Mouse (Mus musculus): ENCODE measurements at regions not wholly inside any gene's neighbourhood (a gene's known extent, or its start where the extent isn't known, plus 50 kb on each side); places are given as distances from the start of the nearest gene placed in this dataset.

DNA sequence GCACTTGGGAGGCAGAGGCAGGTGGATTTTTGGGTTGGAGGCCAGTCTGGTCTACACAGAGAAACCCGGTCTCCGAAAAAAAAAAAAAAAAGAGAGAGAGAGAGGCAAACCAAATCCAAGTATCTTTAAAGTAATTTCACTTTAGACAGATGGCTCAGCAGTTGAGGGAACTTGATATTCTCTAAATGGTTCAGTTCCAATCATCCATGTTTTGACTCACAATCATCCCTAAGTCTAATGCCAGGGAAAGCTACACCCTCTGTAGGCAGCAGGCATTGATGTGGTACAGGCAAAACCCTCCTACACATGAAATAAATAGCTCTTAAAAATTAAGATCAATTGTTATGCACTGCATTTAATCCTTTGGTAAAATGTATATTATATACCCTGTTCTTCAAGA, 248.8 kb upstream of the Gm5152 start:
- DNase-seq (ENCODE audit: extremely low read depth, low read depth, low spot score), result no peak

DNA sequence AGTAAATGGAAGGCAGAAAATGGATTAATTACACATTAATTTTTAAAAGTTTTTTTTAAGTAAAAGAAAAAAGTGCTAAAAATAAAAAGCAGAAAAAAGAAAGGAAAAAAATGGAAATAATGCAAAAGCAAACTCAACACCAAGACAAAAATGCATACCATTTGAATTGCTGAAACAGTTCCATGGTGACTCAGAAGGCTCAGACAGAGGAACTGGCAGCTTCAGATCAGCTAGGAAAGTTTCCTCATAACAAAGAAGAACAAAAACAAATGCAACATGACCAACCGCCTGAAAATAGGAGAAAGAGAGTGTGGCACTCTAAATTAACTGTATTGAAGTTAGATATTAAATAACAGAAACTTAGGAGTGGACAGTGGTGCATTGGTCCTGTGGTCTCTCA, 231.7 kb upstream of the Gm5152 start:
- no peak for DNase-seq (ENCODE audit: extremely low read depth, low read depth, low spot score)

DNA sequence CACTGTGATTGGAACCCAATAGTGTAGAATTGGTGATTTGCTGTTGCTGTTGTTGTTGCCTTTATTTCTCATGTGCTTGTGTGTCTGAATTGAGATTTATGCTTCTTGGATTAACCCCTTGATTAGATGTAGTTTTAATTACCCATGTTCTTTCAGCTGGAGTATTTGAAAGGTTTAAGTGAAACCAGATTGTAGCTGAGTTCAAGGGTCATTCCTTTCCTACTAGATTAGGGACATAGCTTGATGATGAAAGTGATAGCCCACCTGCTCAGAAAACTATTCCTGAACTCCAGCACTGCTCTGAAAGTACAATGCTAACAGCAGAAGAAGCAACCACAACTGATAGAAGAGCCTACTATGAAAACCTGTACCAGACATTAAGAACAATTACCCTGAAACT, 231.1 kb upstream of the Gm5152 start:
- no peak for DNase-seq (ENCODE audit: extremely low read depth, low read depth, low spot score)

DNA sequence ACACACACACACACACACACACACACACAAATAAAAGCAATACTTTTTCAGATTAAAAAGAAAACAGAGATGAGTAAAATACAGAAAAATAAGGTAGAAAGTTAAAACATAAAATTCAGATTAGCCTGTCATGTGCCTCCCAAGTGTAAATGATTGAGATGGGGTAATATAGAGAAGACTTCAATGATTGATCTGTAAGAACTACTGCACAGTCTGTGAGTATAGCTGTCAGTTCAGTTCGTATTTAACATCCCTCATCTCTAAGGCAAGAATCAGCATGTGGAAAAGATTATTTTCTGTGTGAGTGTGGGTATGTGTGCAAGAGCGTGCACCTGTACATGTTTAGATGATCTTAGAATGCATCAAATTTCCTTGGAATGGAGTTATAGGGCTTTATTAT, 200.3 kb upstream of the Gm5152 start:
- no peak for DNase-seq (ENCODE audit: extremely low read depth, low read depth, low spot score)

DNA sequence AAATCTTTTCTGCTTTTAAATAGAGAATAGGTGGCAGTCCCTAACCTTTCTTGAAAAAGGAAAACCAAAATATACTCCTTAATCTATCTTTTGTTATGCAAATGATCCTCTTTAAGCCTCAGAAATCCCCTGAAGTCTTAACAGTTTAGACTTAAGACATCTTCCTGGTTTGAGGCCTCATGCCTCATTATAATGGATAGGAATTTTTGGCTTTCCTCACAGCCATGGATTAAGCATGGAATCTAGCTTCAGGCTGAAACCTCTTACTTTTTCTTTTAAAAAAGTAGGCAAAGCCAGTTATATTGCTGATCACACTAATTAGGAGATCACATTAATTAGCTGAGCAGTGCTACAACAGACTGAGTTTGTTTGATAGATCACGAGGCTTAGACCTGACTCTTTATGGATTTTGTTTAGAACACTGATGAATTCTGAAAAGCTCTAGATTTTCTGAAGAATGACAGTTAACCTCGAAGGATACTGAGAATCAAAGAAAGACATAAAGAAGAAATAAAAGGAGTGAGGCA, 171.4 kb upstream of the Gm5152 start:
- no peak for DNase-seq (ENCODE audit: extremely low read depth, low read depth, low spot score)

DNA sequence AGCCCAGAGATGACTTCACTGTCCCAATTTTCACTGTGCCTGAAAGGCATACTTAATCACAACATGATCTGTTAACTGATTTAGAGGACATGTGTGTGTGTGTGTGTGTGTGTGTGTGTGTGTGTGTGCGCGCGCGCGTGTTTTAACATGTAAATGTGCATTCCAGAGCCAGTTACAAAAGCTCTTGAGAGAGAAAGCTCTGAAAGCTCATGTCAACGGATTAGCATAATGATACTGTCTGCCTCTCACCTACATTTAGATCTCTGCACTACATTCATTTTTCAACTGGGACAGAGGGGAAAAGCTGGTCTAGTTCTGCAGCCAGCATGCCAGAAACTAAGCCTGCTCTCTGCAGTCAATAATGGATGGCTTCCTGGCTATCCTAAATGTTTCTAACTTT, 170.6 kb upstream of the Gm5152 start:
- peak; percentile 14 for DNase-seq (ENCODE audit: extremely low read depth, low read depth, low spot score)

DNA sequence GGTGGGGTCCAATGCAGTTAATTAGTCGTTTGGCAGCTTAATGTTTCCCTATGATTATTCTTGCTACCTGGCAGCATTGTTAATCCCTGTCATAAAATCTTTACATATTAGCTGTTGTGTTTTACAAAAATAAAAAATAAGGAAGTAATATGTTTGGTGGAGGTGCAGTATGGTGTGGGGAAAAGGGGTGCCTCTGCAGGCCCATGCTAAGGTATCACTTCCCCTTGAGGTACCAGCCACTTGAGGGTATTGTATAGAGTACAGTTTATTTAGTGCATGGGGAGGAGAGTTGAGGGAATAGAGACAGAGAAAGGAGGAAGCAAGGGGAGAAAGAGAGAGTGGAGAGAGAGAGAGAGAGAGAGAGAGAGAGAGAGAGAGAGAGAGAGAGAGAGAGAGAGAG, 167.7 kb upstream of the Gm5152 start:
- DNase-seq (ENCODE audit: extremely low read depth, low read depth, low spot score), result no peak

DNA sequence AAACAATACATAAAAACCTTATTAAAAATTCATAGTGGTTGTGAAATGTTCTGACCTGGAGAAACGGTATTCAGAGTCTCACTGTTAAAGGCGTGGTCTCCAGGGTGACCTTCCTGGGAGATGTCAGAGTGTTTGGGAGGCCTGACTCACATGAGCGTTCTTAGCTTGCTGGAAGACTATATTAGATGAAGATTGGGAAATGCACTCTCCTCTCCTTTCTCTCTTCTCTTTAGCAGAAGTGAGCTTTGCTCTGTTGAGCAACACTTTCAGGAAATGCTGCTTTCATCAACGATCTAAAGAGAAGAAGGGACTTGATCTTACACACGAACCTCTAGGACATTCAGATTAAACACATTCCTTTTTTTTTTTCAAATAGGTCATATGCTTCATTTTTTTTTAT, 147.2 kb upstream of the Gm5152 start:
- no peak for DNase-seq (ENCODE audit: extremely low read depth, low read depth, low spot score)

DNA sequence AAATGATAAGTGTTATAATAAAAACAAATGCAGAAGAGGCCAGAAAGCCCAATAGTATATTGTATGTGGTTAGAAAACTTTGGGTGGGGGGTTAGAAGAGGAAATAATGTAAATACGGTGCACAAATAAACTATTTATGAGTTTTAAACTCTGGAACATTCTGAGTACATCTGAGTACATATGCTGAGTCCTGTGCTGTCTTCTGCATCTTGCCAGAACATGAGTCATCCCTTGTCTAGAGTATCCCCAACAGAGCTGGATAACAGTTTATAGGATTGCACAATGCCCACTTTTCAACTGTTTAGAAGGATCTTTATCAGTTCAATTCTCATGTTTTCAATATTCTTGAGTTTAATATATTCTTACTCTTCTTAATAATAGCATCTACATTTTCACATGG, 142.7 kb upstream of the Gm5152 start:
- DNase-seq (ENCODE audit: extremely low read depth, low read depth, low spot score), result no peak

DNA sequence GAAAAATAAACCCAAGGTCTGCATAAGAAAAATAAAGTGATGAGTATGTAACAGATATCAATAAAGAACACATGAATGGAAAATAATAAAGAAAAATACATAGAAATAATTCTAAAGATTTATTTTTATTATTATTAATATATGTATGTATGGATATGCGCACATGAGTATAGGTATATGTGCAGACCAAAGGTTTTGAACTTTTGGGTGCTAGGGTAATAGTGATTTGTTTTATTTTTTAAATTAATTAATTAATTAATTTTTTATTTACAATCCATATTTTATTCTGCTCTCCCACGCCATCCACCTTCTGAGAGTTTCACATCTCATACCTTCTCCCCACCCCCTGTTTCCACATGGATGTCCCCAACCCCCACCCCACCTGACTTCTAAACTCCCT, 105.8 kb upstream of the Gm5152 start:
- DNase-seq (ENCODE audit: extremely low read depth, low read depth, low spot score), result no peak

DNA sequence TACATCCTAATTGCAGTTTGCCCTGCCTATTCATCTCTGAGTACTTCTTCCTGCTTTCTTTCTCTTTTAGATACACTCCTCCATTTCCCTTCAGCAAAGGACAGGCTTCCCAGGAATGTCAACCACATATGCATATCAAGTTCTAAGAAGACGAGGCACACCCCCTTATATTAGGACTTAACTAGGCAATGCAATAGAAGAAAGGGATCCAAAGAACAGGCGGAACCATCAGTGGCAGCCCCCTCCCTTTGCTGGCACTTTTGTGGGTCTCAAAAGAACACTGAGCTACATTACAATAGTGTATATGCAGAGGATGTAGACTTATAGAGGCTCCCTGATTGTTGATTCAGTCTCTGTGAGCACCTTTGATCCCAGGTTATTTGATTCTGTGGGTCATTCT, 74.3 kb upstream of the Gm5152 start:
- no peak for DNase-seq (ENCODE audit: extremely low read depth, low read depth, low spot score)
